Mouse (Mus musculus): ENCODE results near the gene Smyd1. TPM values are rescaled to one million over a fixed set of nuclear protein-coding genes. Genes with fewer than 3 reads are reported as not detected.

Smyd1 gene
- polyA plus RNA-seq, 1 experiment from 2014 or later: 0.21 TPM

- no peaks in the 10 kb centered on the region for H3K36me3 ChIP-seq
- no peak overlapping the region for H3K27ac ChIP-seq (replicated peaks)
- 72% methylated on average over 6 of the region's 6 CpGs for WGBS
- H3K4me3 ChIP-seq: no peak overlapping the region
- H3K9me3 ChIP-seq (replicated peaks): no peaks in the 10 kb centered on the region
- DNase-seq (ENCODE audit: low spot score): no peak
- no peaks in the 10 kb centered on the region for H3K27me3 ChIP-seq (ENCODE audit: low read depth, poor library complexity, severe bottlenecking)
- no peaks in the 10 kb centered on the region for H3K4me1 ChIP-seq
Observed at GRCm38 (mm10) chr6:71302097-71302731, 19.8 kb downstream of the Smyd1 start.

GRCm38 (mm10) chr6:71298751-71299150 is 23.3 kb downstream of the Smyd1 start:
- Histone ChIP-seq H3K9me3 (replicated peaks) (no peaks in the 10 kb centered on the region), H3K36me3 (no peaks in the 10 kb centered on the region), H3K27me3 (ENCODE audit: low read depth, poor library complexity, severe bottlenecking) (no peaks in the 10 kb centered on the region), H3K27ac (replicated peaks) (no peak overlapping the region), H3K4me3 (no peak overlapping the region), H3K4me1 (no peaks in the 10 kb centered on the region)
- WGBS: 28% methylated on average over 3 of the region's 3 CpGs
- peak; percentile 39 for DNase-seq (ENCODE audit: low spot score)

DNA sequence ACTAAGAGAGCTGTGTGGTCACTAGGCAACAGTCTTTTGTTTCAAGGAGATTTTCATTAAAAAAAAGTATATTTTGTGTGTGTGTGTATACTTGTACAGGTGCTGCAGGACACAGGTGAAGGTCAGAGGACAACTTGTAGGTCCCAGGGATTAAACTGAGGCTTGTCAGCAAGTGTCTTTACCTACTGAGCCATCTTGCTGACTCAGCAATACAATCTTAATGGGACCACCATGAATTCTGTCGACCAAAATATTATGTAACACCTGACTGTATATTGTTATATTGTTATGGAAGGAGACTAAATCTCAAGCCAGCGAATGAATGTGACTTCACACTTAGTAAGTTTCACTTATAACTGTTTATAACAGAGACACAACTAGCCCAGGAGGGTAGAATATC is 24.0 kb downstream of the Smyd1 start:
- Histone ChIP-seq H3K27ac (replicated peaks) (no peak overlapping the region), H3K36me3 (no peaks in the 10 kb centered on the region), H3K9me3 (replicated peaks) (no peaks in the 10 kb centered on the region), H3K4me3 (no peak overlapping the region), H3K4me1 (no peaks in the 10 kb centered on the region), H3K27me3 (ENCODE audit: low read depth, poor library complexity, severe bottlenecking) (no peaks in the 10 kb centered on the region)
- no peak for DNase-seq (ENCODE audit: low spot score)
- WGBS: 66% methylated on average over 2 of the region's 2 CpGs

- Histone ChIP-seq H3K9me3 (replicated peaks) (no peaks in the 10 kb centered on the region), H3K4me1 (no peaks in the 10 kb centered on the region), H3K4me3 (no peak overlapping the region), H3K27me3 (ENCODE audit: low read depth, poor library complexity, severe bottlenecking) (no peaks in the 10 kb centered on the region), H3K36me3 (no peaks in the 10 kb centered on the region), H3K27ac (replicated peaks) (no peak overlapping the region)
- WGBS: 77% methylated on average over 6 of the region's 6 CpGs
- no peak for DNase-seq (ENCODE audit: low spot score)
Observed at GRCm38 (mm10) chr6:71295303-71295702, 26.7 kb downstream of the Smyd1 start.

- no peak overlapping the region for H3K4me3 ChIP-seq
- H3K27me3 ChIP-seq (ENCODE audit: low read depth, poor library complexity, severe bottlenecking): no peaks in the 10 kb centered on the region
- H3K9me3 ChIP-seq (replicated peaks): no peaks in the 10 kb centered on the region
- DNase-seq (ENCODE audit: low spot score): no peak
- H3K36me3 ChIP-seq: no peaks in the 10 kb centered on the region
- H3K27ac ChIP-seq (replicated peaks): no peak overlapping the region
- no peaks in the 10 kb centered on the region for H3K4me1 ChIP-seq
- WGBS: 83% methylated on average over 14 of the region's 14 CpGs
Observed at GRCm38 (mm10) chr6:71293509-71293908, 28.5 kb downstream of the Smyd1 start.

DNA sequence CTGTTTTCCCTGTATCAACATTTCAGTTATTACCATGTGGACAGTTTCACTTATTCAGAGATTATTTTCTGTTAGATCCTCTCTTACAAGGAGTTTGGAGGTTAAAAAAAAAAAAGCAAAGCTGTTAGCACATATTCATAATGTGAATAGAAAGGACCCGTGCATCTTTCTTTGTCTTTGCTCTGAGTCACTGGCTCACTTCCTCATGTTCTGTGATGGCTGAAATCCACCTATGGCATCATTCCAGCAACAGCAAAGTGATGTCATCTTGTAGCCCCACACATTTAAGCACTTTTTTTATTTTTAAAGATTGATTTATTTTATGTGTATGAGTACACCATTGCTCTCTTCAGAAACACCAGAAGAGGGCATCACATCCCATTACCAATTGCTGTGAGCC is 42.6 kb downstream of the Smyd1 start:
- Histone ChIP-seq H3K9me3 (replicated peaks) (no peaks in the 10 kb centered on the region), H3K36me3 (peaks cover 13% of the 10 kb centered on the region), H3K27ac (replicated peaks) (no peak overlapping the region), H3K27me3 (ENCODE audit: low read depth, poor library complexity, severe bottlenecking) (no peaks in the 10 kb centered on the region), H3K4me1 (no peaks in the 10 kb centered on the region), H3K4me3 (no peak overlapping the region)
- no peak for DNase-seq (ENCODE audit: low spot score)
- WGBS: 90% methylated on average over 1 of the region's 1 CpGs

GRCm38 (mm10) chr6:71274621-71275020 is 47.4 kb downstream of the Smyd1 start:
- Histone ChIP-seq H3K27me3 (ENCODE audit: low read depth, poor library complexity, severe bottlenecking) (no peaks in the 10 kb centered on the region), H3K9me3 (replicated peaks) (no peaks in the 10 kb centered on the region), H3K4me1 (peaks cover 19% of the 10 kb centered on the region), H3K36me3 (no peaks in the 10 kb centered on the region), H3K4me3 (no peak overlapping the region), H3K27ac (replicated peaks) (no peak overlapping the region)
- 85% methylated on average over 1 of the region's 1 CpGs for WGBS
- no peak for DNase-seq (ENCODE audit: low spot score)

DNA sequence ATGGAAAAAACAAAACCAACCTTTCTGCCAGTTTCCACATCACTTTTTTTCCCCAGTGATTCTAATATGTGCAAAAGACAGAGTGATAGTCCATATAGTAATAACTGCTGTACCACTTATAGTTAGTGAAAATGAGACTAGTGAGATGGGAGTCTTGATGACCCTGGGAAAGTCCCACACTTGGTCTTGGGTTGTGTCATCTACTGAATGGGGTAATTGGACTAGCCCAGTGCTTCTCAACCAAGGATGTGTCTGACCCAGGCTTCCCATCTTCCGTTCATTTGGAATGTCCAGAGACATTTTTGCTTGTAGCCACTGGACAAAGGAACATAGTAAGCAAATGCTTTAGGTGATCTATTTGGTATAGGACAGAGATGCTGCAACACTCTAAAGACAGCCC is 48.3 kb downstream of the Smyd1 start:
- Histone ChIP-seq H3K36me3 (no peaks in the 10 kb centered on the region), H3K27ac (replicated peaks) (no peak overlapping the region), H3K27me3 (ENCODE audit: low read depth, poor library complexity, severe bottlenecking) (no peaks in the 10 kb centered on the region), H3K9me3 (replicated peaks) (no peaks in the 10 kb centered on the region), H3K4me1 (peaks cover 19% of the 10 kb centered on the region), H3K4me3 (no peak overlapping the region)
- WGBS: 89% methylated on average over 1 of the region's 1 CpGs
- no peak for DNase-seq (ENCODE audit: low spot score)

GRCm38 (mm10) chr6:71272316-71272741 is 49.7 kb downstream of the Smyd1 start:
- peak overlapping the region; percentile 99 for H3K27ac ChIP-seq (replicated peaks)
- no peaks in the 10 kb centered on the region for H3K27me3 ChIP-seq (ENCODE audit: low read depth, poor library complexity, severe bottlenecking)
- DNase-seq (ENCODE audit: low spot score): no peak
- H3K36me3 ChIP-seq: no peaks in the 10 kb centered on the region
- H3K4me1 ChIP-seq: peaks cover 19% of the 10 kb centered on the region
- WGBS: 1% methylated on average over 11 of the region's 11 CpGs
- H3K4me3 ChIP-seq: peak overlapping the region; percentile 97
- no peaks in the 10 kb centered on the region for H3K9me3 ChIP-seq (replicated peaks)

DNA sequence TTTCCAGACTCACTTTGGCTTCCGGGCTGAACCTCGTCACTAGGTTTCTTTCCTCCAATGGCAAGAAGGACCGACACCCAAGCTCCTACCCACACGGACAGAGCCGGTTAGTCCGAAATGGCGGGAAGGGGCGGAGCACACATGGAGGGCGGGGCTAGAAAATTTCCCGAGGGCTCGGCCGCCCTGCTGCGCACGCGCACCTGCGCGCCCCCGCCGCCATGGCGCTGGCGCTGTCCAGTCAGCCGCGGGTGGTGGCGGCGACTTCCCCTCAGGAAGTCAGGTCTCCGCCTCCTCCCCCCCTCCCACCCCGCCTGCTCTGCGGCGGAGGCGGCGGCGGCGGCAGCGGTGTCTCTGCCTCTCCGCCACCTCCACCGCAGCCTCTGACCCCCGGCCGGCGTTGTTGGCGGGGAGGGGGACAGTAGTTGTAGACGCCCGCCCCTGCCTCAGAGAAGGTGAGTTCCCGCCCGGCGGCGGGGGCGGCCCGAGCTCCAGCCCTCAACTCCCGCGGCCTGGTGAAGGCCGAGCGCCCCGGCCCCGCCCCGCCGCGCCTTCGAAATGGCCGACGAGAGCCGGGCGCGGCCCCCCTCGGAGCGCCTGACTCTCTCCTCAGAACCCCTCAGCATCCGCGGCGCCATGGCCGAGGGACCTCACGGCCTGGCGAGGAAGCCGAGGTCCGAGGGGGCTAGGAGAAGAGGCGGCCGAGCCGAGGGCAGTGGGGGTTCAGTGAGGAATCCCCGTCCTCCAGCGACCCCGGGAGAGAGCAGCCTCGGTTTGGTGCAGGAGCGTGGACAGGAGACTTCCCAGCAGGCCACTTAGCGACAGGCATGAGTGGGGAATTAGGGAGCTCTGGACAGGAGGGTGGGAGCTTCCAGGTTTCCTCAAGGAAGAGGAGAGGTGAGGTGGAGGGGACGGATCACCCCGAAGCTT is 50.4 kb downstream of the Smyd1 start, which contains the start of gene Krcc1:
Gene Krcc1 (plus strand): TSS at position 289 of the 927 bp plus-strand sequence.
- no peaks in the 10 kb centered on the region for H3K27me3 ChIP-seq (ENCODE audit: low read depth, poor library complexity, severe bottlenecking)

GRCm38 (mm10) chr6:71271057-71271388 is 51.0 kb downstream of the Smyd1 start:
- WGBS: 2% methylated on average over 8 of the region's 8 CpGs
- no peaks in the 10 kb centered on the region for H3K9me3 ChIP-seq (replicated peaks)
- H3K4me3 ChIP-seq: peak overlapping the region; percentile 97
- peaks cover 19% of the 10 kb centered on the region for H3K4me1 ChIP-seq
- no peak for DNase-seq (ENCODE audit: low spot score)
- no peaks in the 10 kb centered on the region for H3K36me3 ChIP-seq
- H3K27me3 ChIP-seq (ENCODE audit: low read depth, poor library complexity, severe bottlenecking): no peaks in the 10 kb centered on the region
- peak overlapping the region; percentile 99 for H3K27ac ChIP-seq (replicated peaks)

More for the DNA sequence above, 50.4 kb downstream of the Smyd1 start, which contains the start of gene Krcc1:
- H3K4me3 ChIP-seq: peak within 1 kb of the TSS; percentile 97
- H3K27ac ChIP-seq (replicated peaks): peak within 1 kb of the TSS; percentile 99
- WGBS: under 1% methylated on average over 75 of the region's 84 CpGs
- DNase-seq (ENCODE audit: low spot score): peak; percentile 97
- no peaks in the 10 kb centered on the region for H3K9me3 ChIP-seq (replicated peaks)
- peaks cover 19% of the 10 kb centered on the region for H3K4me1 ChIP-seq
- H3K36me3 ChIP-seq: no peaks in the 10 kb centered on the region

DNA sequence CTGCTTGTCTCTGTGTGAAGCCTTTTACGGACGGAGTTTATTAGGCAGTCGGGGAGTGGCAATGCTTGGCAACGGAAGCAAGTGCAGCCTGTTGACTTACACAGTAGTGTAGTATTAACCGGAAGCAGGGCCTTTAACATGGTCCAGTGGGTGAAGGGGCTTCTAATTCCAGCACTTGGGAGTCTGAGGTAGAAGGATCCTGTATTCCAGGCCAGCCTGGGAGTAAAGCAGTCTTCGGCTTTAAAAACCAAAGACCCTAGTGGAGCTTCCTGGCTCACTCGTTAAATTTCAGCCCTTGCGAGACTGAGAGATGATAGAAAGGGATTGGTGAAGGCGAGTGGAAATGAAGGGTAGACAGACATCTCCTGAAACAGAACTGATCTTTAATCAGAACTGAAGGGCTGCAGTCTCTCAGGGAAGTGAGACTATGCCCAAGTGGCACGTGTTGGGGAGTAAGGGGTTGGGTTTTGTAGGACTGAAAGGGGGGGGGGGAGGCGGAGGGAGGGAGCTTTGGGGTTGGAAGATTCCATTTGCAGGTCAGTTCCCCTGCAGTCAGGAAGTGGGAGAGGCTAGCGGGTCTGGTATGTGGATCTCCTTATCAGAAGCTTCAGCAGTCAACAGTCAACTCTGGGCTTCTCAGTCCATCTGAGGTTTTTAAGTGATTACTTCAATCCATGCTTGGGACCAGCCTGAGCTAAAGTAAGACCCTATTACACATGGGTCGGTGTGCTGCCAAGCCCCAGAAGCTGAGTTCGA is 51.6 kb downstream of the Smyd1 start:
- Histone ChIP-seq H3K4me1 (peaks cover 19% of the 10 kb centered on the region), H3K36me3 (no peaks in the 10 kb centered on the region), H3K4me3 (peak overlapping the region; percentile 97), H3K9me3 (replicated peaks) (no peaks in the 10 kb centered on the region), H3K27ac (replicated peaks) (peak overlapping the region; percentile 99), H3K27me3 (ENCODE audit: low read depth, poor library complexity, severe bottlenecking) (no peaks in the 10 kb centered on the region)
- WGBS: 37% methylated on average over 14 of the region's 14 CpGs
- DNase-seq (ENCODE audit: low spot score): peak; percentile 60
